9 mouse cellular contexts compared by ENCODE assay signal in genomic region chr1:88562361-88562760, GRCm38 (mm10). TPM values are rescaled to one million over a fixed set of nuclear protein-coding genes. Genes with fewer than 3 reads are reported as not detected.
DNase-seq lines count a peak whose midpoint lies in the region; ATAC-seq lines count a peak whose summit lies in the region.
"Had no signal": no experiment of that assay in that cellular context is flagged by ENCODE, and none has a peak within 500 bp of the region (broad histone marks: within the 10 kb centered on the region; RNA-seq: fewer than 3 reads in every experiment).

No protein-coding gene starts in this region.

- no peak overlapping the region for H3K4me3 ChIP-seq in hindbrain, embryonic 15.5 days

- H3K27ac ChIP-seq in hindbrain, embryonic 15.5 days (replicated peaks) = no peak overlapping the region
- H3K27ac ChIP-seq: macrophage had no signal

- no peak overlapping the region for H3K9ac ChIP-seq in hindbrain, embryonic 15.5 days

- no peaks in the 10 kb centered on the region for H3K27me3 ChIP-seq in hindbrain, embryonic 15.5 days

- H3K9me3 ChIP-seq in hindbrain, embryonic 15.5 days = no peaks in the 10 kb centered on the region

- peak; percentile 34; the same call in 1 of the 2 replicates for ATAC-seq in hindbrain, embryonic 15.5 days (ENCODE audit: low FRiP score, low read depth)

- 19% methylated on average over 3 of the region's 3 CpGs for WGBS in hindbrain, embryonic 15.5 days

- H3K36me3 ChIP-seq in hindbrain, embryonic 15.5 days = no peaks in the 10 kb centered on the region

- peak; percentile 84 for DNase-seq in T-cell, adult 2 months (ENCODE audit: low spot score)
- peak; percentile 71 to 75 for DNase-seq in cerebellum, adult 18-20 months
- DNase-seq in frontal cortex, adult 2 months (ENCODE audit: extremely low spot score in 1 of 2, low spot score in 1 of 2) = peak; percentile 48 to 90
- peak; percentile 76 to 86 for DNase-seq in layer of hippocampus, postnatal 14 days (ENCODE audit: low spot score in 2 of 2)
- peak; percentile 88 for DNase-seq in lung, postnatal 25 days (ENCODE audit: low spot score)
- peak; percentile 70 for DNase-seq in right cerebral cortex, postnatal 25 days
- peak; percentile 80 for DNase-seq in urinary bladder, postnatal 25 days (ENCODE audit: low spot score)

- H3K4me1 ChIP-seq in hindbrain, embryonic 15.5 days (replicated peaks) = 0 out of 2 replicates have a peak, but pooled peaks cover 3% of the 10 kb centered on the region

- H3K4me2 ChIP-seq in hindbrain, embryonic 15.5 days = no peak overlapping the region

RNA-seq across cellular contexts. Expression of gene Glrp1, which starts 52.5 kb away (rescaled TPM):
- 0.08 and 0.19 TPM in 2 replicates for polyA plus RNA-seq in frontal cortex, adult 2 months (2012; rRNA removed)
- polyA plus RNA-seq in hindbrain, embryonic 15.5 days (2015; fragmentation: Nextera tagmentation; extraction: Ambion mirVana) = not detected in 2 replicates
- total RNA-seq in layer of hippocampus, postnatal 14 days (2021) = not detected
